Mouse (Mus musculus): Measurements from ENCODE around the gene Dmp1.

Gene Dmp1

GRCm38 (mm10) chr5:104263014-104263776 is 60.8 kb downstream of the Dmp1 start:
- no peak for DNase-seq (ENCODE audit: low spot score)
